Mouse (Mus musculus) cerebellum, adult 2 months (tissue): ENCODE results near the gene Gm21969. TPM values are rescaled to one million over a fixed set of nuclear protein-coding genes. Genes with fewer than 3 reads are reported as not detected.

ENCODE experiments used
- DNase-seq, 2 experiments: peaks; one replicate each; pipeline ENCODE4 v3.0.0; 2021
- H3K27ac ChIP-seq: fragments of 200-500 bp; 2 replicates; pipeline ENCODE4 v1.5.1; 2012; ENCODE audit warnings: low read length, control low read depth, inconsistent platforms; ENCODE audit not compliant: insufficient read depth
- H3K27me3 ChIP-seq: fragments of 200-500 bp; 2 replicates; pipeline ENCODE4 v1.6.1; 2012; ENCODE audit warnings: inconsistent platforms, mild to moderate bottlenecking, low read length, moderate library complexity; ENCODE audit not compliant: control insufficient read depth, insufficient read depth
- H3K4me1 ChIP-seq: fragments of 200-500 bp; 2 replicates; pipeline ENCODE4 v1.6.1; 2011; ENCODE audit warnings: low read length; ENCODE audit not compliant: control insufficient read depth, insufficient read depth
- H3K4me3 ChIP-seq: fragments of 200-500 bp; replicated peaks from 2 replicates; pipeline ENCODE3; 2011; ENCODE audit warnings: mild to moderate bottlenecking, low read depth, low read length, control low read depth; ENCODE audit not compliant: insufficient read depth
- CTCF ChIP-seq: fragments of 200-500 bp; IDR thresholded peaks from 2 replicates; pipeline ENCODE4 v1.5.1; 2011; ENCODE audit warnings: low read depth, mild to moderate bottlenecking, control low read depth, low read length, moderate library complexity, borderline replicate concordance; ENCODE audit not compliant: insufficient read depth
- POLR2A ChIP-seq: fragments of 200-500 bp; IDR thresholded peaks from 2 replicates; pipeline ENCODE4 v1.6.1; 2011; ENCODE audit warnings: low read length, control low read depth, borderline replicate concordance; ENCODE audit not compliant: insufficient read depth
- WGBS: fragments of 180-500 bp; shearing (Covaris S2); methylation state at CpG from one replicate; pipeline ENCODE4 v1.1.7; 2018; 5-methylcytosine and 5-hydroxymethylcytosine counted together
- polyA plus RNA-seq: library from polyadenylated mRNA; depleted of rRNA; stranded (reverse); fragments of >200 nt; gene quantifications from 2 replicates; pipeline ENCODE4 v1.2.3, GENCODE M21; 2012

Gm21969 gene
- polyA plus RNA-seq, 1 experiment: 0.05 TPM

GRCm38 (mm10) chr4:139610954-139611353, 8.0 kb downstream of the Gm21969 start:
- H3K4me1 ChIP-seq: peaks cover 15% of the 10 kb centered on the region
- no peak overlapping the region for H3K4me3 ChIP-seq
- no peaks in the 10 kb centered on the region for H3K27me3 ChIP-seq
- DNase-seq: no peak
- 55% methylated on average over 6 of the region's 6 CpGs for WGBS
- TF ChIP-seq CTCF: no peak
- no peak for TF ChIP-seq POLR2A
- H3K27ac ChIP-seq: no peak overlapping the region

DNA sequence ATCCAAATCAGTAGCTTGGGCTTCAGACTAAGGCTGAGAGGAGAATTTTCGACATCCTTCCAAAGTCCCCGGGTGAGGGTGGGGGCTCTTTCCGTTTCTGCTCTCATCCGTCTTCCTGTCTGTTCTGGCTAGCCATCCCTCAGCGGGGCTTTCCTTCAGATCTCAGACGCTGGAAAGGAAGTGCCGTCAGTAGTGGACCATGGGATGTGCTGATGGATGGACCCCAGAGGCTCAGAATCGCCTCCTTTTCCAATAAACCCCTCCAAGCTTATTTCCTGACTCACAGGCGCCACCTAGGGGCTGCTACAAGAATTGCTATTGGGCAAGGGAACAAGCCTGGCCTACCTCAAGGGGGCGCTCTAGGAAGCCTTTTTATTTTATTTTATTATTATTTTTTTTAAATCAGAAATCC, 8.6 kb downstream of the Gm21969 start:
- TF ChIP-seq POLR2A: no peak
- TF ChIP-seq CTCF: peak; percentile 88
- no peaks in the 10 kb centered on the region for H3K27me3 ChIP-seq
- peak; percentile 68 to 84 for DNase-seq
- H3K27ac ChIP-seq: no peak overlapping the region
- no peak overlapping the region for H3K4me3 ChIP-seq
- peaks cover 15% of the 10 kb centered on the region for H3K4me1 ChIP-seq
- 6% methylated on average over 10 of the region's 10 CpGs for WGBS

DNA sequence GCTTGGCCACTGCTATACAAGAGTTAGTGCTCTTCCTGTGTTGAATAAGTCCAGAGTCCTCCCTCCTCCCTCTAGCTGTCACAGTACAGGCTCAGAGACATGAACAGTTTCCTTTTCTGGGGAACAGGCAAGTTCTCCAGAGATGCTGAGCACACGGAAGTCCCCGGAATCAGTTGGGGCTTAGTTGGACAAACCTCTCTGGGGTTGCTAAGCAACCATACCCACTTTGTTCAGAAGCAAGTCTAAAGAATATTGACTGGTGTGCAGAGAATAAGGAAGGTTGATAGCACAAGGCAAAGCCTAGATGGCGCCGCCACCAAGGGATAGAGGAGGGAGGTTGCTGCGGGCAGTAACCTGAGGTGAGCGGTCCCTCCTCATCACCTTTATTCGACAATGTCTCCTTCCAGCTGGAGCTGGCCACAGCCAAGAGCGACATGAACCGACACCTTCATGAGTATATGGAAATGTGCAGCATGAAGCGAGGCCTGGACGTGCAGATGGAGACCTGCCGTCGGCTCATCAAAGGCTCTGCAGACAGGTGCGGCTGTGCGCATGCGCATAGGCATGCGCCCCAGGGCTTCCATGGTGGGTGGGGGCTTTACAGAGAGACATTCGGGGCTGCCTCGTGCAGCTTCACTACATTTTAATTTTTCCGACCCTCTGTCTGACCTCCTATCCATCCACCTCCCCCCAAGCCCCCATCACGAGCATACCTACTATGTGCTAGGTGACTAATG, 11.7 kb downstream of the Gm21969 start:
- no peak for TF ChIP-seq POLR2A
- no peak for TF ChIP-seq CTCF
- DNase-seq: no peak

GRCm38 (mm10) chr4:139616276-139617000, 13.5 kb downstream of the Gm21969 start:
- DNase-seq: no peak
- 42% methylated on average over 24 of the region's 24 CpGs for WGBS
- H3K4me3 ChIP-seq: no peak overlapping the region
- H3K4me1 ChIP-seq: peaks cover 2% of the 10 kb centered on the region; the same call in 1 of the 2 replicates
- H3K27ac ChIP-seq: no peak overlapping the region
- H3K27me3 ChIP-seq: no peaks in the 10 kb centered on the region
- TF ChIP-seq CTCF (no peak), POLR2A (no peak)

More for the DNA sequence above, 11.7 kb downstream of the Gm21969 start:
- H3K27me3 ChIP-seq: no peaks in the 10 kb centered on the region
- H3K27ac ChIP-seq: no peak overlapping the region
- H3K4me1 ChIP-seq: peaks cover 3% of the 10 kb centered on the region; the same call in 1 of the 2 replicates
- 87% methylated on average over 21 of the region's 21 CpGs for WGBS
- no peak overlapping the region for H3K4me3 ChIP-seq

DNA sequence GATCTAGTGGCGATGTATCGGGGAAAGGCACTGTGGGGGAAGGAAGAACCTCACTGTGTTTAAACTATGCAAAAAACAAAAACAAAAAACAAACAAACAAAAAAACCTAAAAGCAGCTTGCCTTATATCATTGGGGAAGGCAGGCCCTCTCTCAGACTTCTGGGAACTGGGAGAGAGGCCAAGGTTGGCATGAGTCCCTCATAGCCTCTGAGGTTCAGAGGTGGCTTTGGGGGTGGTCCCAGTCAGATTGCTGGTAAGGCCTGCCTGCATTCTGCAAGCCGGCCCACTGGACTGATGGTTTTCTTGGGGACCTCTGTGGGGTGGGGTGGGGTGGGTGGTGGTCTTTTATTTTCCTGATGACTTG, 14.0 kb downstream of the Gm21969 start:
- H3K4me1 ChIP-seq: no peaks in the 10 kb centered on the region; the same call in 1 of the 2 replicates
- DNase-seq: no peak
- TF ChIP-seq CTCF: no peak
- TF ChIP-seq POLR2A: no peak
- 49% methylated on average over 3 of the region's 3 CpGs for WGBS
- no peak overlapping the region for H3K4me3 ChIP-seq
- no peak overlapping the region for H3K27ac ChIP-seq
- H3K27me3 ChIP-seq: no peaks in the 10 kb centered on the region

DNA sequence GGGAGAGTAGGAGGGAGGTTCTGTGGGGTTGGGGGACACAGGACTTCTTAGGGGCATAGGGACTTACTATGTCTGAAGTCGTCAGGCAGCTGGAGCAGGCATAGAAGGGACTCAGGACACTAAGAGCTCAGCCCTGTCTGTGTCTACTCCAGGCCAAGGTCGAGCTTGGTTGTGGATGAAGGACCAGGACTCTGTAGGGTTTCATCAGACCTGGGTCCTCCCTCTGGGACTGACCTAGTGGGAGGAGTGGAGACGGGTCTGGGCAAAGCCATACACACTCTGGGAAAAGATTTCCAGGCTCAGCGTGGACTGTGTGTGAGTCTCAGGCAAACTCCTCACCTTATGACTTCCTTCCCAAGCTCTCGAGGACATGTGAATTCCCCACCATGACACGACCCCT, 16.8 kb downstream of the Gm21969 start:
- WGBS: 77% methylated on average over 6 of the region's 6 CpGs
- TF ChIP-seq CTCF (no peak), POLR2A (no peak)
- Histone ChIP-seq H3K27me3 (no peaks in the 10 kb centered on the region), H3K4me1 (peaks cover 6% of the 10 kb centered on the region), H3K27ac (no peak overlapping the region), H3K4me3 (no peak overlapping the region)
- no peak for DNase-seq

DNA sequence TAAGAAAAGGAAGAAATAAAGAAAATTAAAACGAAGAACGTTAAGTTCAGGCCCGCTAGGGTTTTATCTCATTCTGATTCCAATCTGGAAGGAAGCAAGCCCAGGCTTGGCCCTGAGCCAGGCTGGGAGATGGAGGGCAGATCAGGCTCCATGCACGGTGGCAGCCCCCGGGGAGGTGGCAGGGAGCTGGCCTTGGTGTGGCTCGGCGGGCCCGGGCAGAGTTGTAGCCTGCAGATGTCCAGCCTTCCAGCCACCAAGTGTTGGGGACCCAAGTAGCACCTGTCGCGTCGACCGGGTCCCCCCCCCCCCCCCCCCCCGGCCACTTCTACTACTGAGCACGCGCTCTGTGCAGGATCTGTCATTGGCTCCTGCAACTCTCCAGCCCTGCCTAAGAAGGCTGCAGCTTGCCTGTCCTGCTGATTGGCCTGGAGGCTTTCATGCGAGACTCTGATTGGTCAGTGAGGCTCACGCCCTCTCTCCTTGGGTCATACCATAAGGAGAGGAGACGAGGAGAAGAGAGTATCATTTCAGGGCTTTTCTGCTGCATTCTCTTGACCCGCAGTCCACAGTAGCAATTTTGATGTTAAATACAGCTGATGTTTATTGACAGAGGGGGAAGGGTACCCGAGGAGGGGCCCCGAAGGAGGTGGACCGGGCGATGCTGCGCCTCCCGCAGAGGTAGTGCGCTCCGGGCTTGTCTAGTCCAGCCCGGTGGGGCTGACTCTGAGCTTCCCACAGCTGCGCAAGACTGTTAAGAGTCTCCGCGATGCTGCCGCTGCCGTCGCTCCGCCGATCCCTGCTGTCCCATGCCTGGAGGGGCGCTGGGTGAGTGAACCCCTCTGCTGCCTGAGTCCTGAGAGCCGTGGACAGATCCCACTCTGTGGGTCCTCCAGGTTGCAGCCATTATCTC, 19.6 kb downstream of the Gm21969 start, which contains the start of gene Aldh4a1:
Gene Aldh4a1, plus strand, starts transcription at position 494 of the 910 bp plus-strand sequence.
- H3K4me3 ChIP-seq: peak within 1 kb of the TSS; percentile 84
- peak; percentile 91 to 97 for DNase-seq
- peak within 1 kb of the TSS; percentile 94 for H3K27ac ChIP-seq
- H3K4me1 ChIP-seq: peaks cover 6% of the 10 kb centered on the region
- H3K27me3 ChIP-seq: no peaks in the 10 kb centered on the region
- under 1% methylated on average over 35 of the region's 38 CpGs for WGBS
- peak; percentile 91 for TF ChIP-seq POLR2A
- TF ChIP-seq CTCF: no peak
